ENCODE assay signal across 17 mouse cellular contexts in genomic region chr5:128233101-128233500, GRCm38 (mm10).
"Had no signal": no experiment of that assay in that cellular context is flagged by ENCODE, and none has a peak within 500 bp of the region (broad histone marks: within the 10 kb centered on the region; RNA-seq: fewer than 3 reads in every experiment).

No protein-coding gene starts in this region.

- DNase-seq: lung, adult 18-20 months; lung, embryonic 14.5 days; lung, postnatal 10 days; lung, postnatal 4 days; midbrain, embryonic 14.5 days; right cerebral cortex, adult 18-20 months; right cerebral cortex, postnatal 25 days; right cerebral cortex, postnatal 4 days; spleen, adult 18-20 months; thymus, adult 18-20 months; thymus, postnatal 14 days; thymus, postnatal 36 days had no signal

- H3K4me3 ChIP-seq: midbrain, embryonic 10.5 days; midbrain, embryonic 12.5 days; myocyte; neural tube, embryonic 13.5 days; neural tube, embryonic 15.5 days had no signal

- H3K27ac ChIP-seq: midbrain, embryonic 10.5 days; midbrain, embryonic 12.5 days; neural tube, embryonic 13.5 days; neural tube, embryonic 15.5 days had no signal
